Mouse (Mus musculus) hindbrain, embryonic 12.5 days (tissue): ENCODE data around the gene Usp9x. TPM values are rescaled to one million over a fixed set of nuclear protein-coding genes. Genes with fewer than 3 reads are reported as not detected.
A peak's percentile ranks its signal among the peaks of the same experiment; 100 is the strongest.

ENCODE experiments used
- ATAC-seq: fragments of 200-750 bp; cut with Nextera tagmentation; 2 replicates; pipeline ENCODE4 v1.8.0; 2017; ENCODE audit warnings: moderate TSS enrichment; ENCODE audit not compliant: low FRiP score
- H3K27ac ChIP-seq: fragments of 300-500 bp; sonication (generic); 2 replicates; pipeline ENCODE4 v1.5.1; 2016; ENCODE audit warnings: mild to moderate bottlenecking
- H3K27me3 ChIP-seq: fragments of 300-500 bp; sonication (generic); 2 replicates; pipeline ENCODE4 v1.6.1; 2016; ENCODE audit warnings: mild to moderate bottlenecking
- H3K36me3 ChIP-seq: fragments of 300-500 bp; sonication (generic); 2 replicates; pipeline ENCODE4 v1.6.1; 2016; ENCODE audit warnings: mild to moderate bottlenecking
- H3K4me1 ChIP-seq: fragments of 300-500 bp; sonication (generic); 2 replicates; pipeline ENCODE4 v1.6.1; 2016
- H3K4me2 ChIP-seq: fragments of 300-500 bp; sonication (generic); replicated peaks from 2 replicates; pipeline ENCODE4 v1.6.1; 2016; ENCODE audit warnings: mild to moderate bottlenecking
- H3K4me3 ChIP-seq: fragments of 300-500 bp; sonication (generic); 2 replicates; pipeline ENCODE4 v1.5.1; 2016; ENCODE audit warnings: mild to moderate bottlenecking
- H3K9ac ChIP-seq: fragments of 300-500 bp; sonication (generic); 2 replicates; pipeline ENCODE4 v1.6.1; 2016; ENCODE audit warnings: mild to moderate bottlenecking, moderate library complexity
- H3K9me3 ChIP-seq: fragments of 300-500 bp; sonication (generic); replicated peaks from 2 replicates; pipeline ENCODE4 v1.6.1; 2016; ENCODE audit warnings: mild to moderate bottlenecking
- WGBS: fragments of 180-500 bp; shearing (Covaris S2); methylation state at CpG from one replicate; pipeline ENCODE4 v1.1.7; 2016; 5-methylcytosine and 5-hydroxymethylcytosine counted together
- polyA plus RNA-seq: library from polyadenylated mRNA; unstranded; fragments of >200 nt; fragmentation: Nextera tagmentation; extraction: Ambion mirVana; gene quantifications from 2 replicates; pipeline ENCODE4 v1.2.1, GENCODE M21; 2016

Gene Usp9x
- polyA plus RNA-seq, 1 experiment from 2014 or later: 65.9 TPM

DNA sequence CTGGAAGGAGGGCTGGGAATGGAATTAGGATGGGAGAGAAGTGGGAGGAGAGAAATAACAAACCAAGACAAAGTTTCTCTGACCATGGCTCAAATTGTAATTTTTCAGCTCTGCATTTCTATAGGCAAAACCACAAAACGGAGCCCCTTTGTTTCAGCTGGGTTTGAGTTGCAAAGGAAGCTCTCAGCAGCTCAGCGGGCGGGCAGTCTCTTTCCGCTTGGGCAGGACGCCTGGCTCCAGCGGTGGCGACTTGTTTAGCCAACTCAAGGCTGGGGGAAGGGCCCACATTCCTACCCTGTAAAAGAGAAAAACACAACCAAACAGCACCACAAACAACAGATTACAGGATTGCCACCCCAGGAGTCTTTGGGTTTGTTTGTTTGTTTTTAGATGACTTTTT, 135.2 kb downstream of the Usp9x start:
- no peak for ATAC-seq
- Histone ChIP-seq H3K4me1 (no peaks in the 10 kb centered on the region), H3K9ac (no peak overlapping the region), H3K27me3 (peaks cover 2% of the 10 kb centered on the region; the same call in 1 of the 2 replicates), H3K4me2 (no peak overlapping the region), H3K9me3 (no peaks in the 10 kb centered on the region), H3K27ac (no peak overlapping the region), H3K36me3 (no peaks in the 10 kb centered on the region), H3K4me3 (no peak overlapping the region)
- WGBS: 9% methylated on average over 7 of the region's 7 CpGs

DNA sequence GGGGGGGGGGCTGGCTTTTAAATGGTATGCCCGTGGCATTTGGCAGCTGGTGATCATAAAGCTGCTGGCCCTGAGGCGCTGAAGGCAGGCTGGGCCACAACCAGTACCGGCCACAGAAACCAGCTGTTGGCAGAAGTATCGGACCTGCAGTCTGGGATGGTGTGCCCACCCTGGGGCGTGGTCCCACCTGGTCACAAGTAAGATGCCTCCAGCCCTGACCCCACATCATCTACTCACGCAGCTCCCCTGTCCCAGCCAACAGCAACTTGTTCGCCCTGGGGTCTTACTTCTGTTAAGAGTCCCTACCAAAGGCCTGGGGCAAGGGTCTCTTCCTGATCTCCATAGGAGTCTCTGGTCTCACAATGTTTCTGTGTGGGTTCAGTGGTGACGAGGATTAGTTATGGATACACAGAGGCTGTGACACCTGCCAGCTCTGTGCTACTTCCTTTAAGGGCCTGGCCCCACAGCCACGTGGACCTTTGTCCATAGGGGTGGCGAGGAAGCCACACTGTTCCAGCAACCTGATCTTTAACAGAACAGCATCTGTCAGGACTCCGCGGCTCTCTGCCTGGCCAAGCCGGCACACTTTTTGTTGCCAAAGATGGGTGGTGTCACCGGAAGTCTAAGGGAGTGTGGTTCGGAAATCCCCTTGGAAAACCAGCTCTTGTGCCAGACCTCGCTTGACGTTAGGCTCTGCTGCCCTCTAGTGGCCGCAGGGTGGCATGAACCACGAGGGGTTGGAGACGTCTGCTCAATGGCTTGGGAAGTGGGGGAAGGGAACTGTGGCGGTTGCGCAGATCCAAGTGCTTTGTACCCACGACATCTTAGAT, 136.4 kb downstream of the Usp9x start:
- Histone ChIP-seq H3K4me2 (peak overlapping the region; percentile 46), H3K27ac (no peak overlapping the region), H3K27me3 (peaks cover 2% of the 10 kb centered on the region; the same call in 1 of the 2 replicates), H3K4me3 (peak overlapping the region; percentile 17), H3K4me1 (no peaks in the 10 kb centered on the region), H3K9me3 (no peaks in the 10 kb centered on the region), H3K36me3 (no peaks in the 10 kb centered on the region), H3K9ac (peak overlapping the region; percentile 27; the same call in 1 of the 2 replicates)
- WGBS: 29% methylated on average over 23 of the region's 23 CpGs
- peak; percentile 93 for ATAC-seq

DNA sequence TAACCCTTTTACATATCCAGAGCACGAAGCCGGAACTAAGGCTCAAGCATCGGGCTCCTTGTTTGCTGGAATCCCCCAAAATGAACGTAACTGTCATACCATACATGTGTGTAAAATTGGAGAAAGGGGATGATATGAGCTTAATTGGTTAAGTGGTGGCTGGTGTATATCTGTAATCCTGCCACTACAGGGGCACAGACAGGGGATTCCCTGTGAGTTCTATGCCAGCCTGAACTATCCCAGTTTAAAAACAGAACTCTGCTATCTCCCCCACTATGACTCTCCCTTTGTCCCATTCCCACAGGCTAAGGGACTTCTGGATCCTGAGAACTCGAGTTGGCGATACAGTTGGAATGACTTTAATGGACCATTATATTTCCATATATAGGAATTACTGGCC, 137.1 kb downstream of the Usp9x start:
- WGBS: 32% methylated on average over 6 of the region's 6 CpGs

DNA sequence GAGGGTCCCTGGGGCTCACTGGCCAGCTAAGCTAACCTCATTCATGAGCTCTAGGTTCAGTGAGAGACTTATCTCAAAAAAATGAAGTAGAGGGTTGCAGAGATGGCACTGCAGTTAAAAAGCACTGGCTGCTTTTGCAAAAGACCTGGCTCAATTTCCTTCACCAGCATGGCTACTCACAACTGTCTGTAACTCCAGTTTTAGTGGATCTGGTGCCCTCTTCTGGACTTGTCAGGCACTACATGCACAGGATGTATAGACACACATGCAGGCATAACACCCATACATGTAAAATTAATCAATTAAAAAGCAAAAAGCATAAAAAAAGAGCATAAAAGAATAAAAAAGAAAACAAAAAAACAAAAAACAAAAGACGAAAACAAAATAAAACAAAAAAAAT, 143.0 kb downstream of the Usp9x start:
- no peak overlapping the region for H3K9ac ChIP-seq
- H3K27me3 ChIP-seq: peaks cover 4% of the 10 kb centered on the region
- no peak overlapping the region for H3K4me3 ChIP-seq
- no peaks in the 10 kb centered on the region for H3K9me3 ChIP-seq
- no peak for ATAC-seq
- H3K4me1 ChIP-seq: no peaks in the 10 kb centered on the region
- no peaks in the 10 kb centered on the region for H3K36me3 ChIP-seq
- no peak overlapping the region for H3K4me2 ChIP-seq
- no peak overlapping the region for H3K27ac ChIP-seq
- WGBS: 67% methylated on average over 1 of the region's 1 CpGs

More for the DNA sequence above, 137.1 kb downstream of the Usp9x start:
- H3K27me3 ChIP-seq: peaks cover 2% of the 10 kb centered on the region; the same call in 1 of the 2 replicates
- H3K27ac ChIP-seq: 0 out of 2 replicates have a peak overlapping the region, but pooled peaks have one; percentile 17
- H3K4me3 ChIP-seq: peak overlapping the region; percentile 17
- peak overlapping the region; percentile 46 for H3K4me2 ChIP-seq
- no peaks in the 10 kb centered on the region for H3K9me3 ChIP-seq
- peak; percentile 53 for ATAC-seq
- no peaks in the 10 kb centered on the region for H3K36me3 ChIP-seq
- peak overlapping the region; percentile 27; the same call in 1 of the 2 replicates for H3K9ac ChIP-seq
- H3K4me1 ChIP-seq: no peaks in the 10 kb centered on the region

Other genes starting within 250 kb of the Usp9x start
- gene Ddx3x, start 209.5 kb downstream of the Usp9x start, polyA plus RNA-seq: 160 and 169 TPM in 2 replicates